Mouse (Mus musculus): ENCODE measurements around the gene Fads1. TPM values are rescaled to one million over a fixed set of nuclear protein-coding genes. Genes with fewer than 3 reads are reported as not detected.

The Fads1 gene
- polyA plus RNA-seq, 1 experiment = not detected

DNA sequence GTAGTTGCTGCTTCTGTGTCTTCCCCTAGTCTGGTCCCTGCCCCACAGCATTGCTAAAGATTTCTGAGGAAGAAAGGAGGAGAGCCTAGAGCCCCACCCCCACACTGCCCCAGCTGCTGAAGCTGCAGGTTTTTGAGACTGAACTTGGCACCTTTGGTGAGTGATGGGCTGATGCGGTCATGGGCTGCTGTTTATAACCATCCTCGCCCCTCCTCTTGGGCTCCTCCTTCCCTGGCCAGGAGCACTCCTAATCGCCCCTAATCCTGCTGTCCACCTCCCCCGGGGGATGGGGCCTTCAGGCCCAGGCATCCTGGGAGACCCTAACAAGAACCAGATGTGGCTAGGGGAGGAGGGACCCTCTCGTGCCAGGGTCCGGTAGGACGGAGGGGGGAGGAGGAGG is 48.3 kb downstream of the Fads1 start:
- TF ChIP-seq CTCF (IDR thresholded peaks at IDR 0.05; ENCODE audit: insufficient read depth, low read depth, low read length) (no peak), POLR2A (IDR thresholded peaks at IDR 0.05; ENCODE audit: insufficient read depth, low read depth, low read length) (no peak)
- no peak overlapping the region for H3K27ac ChIP-seq (ENCODE audit: insufficient read depth, low read depth, low read length)
- 26% methylated on average over 7 of the region's 7 CpGs for WGBS

DNA sequence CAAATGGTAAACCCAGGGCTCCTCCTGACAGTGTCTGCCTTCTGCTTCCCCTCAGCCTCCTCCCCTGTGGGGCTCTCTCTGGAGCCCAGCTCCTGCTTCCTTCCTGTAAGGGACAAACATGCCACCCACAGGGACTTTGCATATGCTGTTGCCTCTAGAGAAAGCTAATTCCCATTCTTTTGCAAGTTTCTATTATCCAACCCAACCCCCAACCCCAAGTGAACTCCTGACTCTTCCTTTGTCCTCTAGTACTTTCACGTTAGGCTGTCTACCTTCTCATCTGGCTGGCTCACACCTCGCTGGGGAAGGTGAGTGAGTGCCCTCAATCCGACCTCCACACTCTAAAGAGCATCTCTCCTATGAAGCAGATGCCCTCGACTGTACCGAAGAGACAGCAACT is 49.2 kb downstream of the Fads1 start:
- TF ChIP-seq CTCF (IDR thresholded peaks at IDR 0.05; ENCODE audit: insufficient read depth, low read depth, low read length) (no peak), POLR2A (IDR thresholded peaks at IDR 0.05; ENCODE audit: insufficient read depth, low read depth, low read length) (no peak)
- no peaks in the 10 kb centered on the region for H3K4me1 ChIP-seq (ENCODE audit: control insufficient read depth, insufficient read depth, low read length)
- no peak overlapping the region for H3K4me3 ChIP-seq (ENCODE audit: insufficient read depth, low read depth, low read length)
- 54% methylated on average over 5 of the region's 5 CpGs for WGBS
- H3K27ac ChIP-seq (ENCODE audit: insufficient read depth, low read depth, low read length) = no peak overlapping the region

More for the DNA sequence above, 48.3 kb downstream of the Fads1 start:
- Histone ChIP-seq H3K4me1 (ENCODE audit: control insufficient read depth, insufficient read depth, low read length) (no peaks in the 10 kb centered on the region), H3K4me3 (ENCODE audit: insufficient read depth, low read depth, low read length) (no peak overlapping the region)

GRCm38 (mm10) chr19:10232327-10233017 is 49.8 kb downstream of the Fads1 start:
- WGBS = 54% methylated on average over 9 of the region's 9 CpGs
- H3K27ac ChIP-seq (ENCODE audit: insufficient read depth, low read depth, low read length) = no peak overlapping the region
- H3K4me1 ChIP-seq (ENCODE audit: control insufficient read depth, insufficient read depth, low read length) = no peaks in the 10 kb centered on the region
- no peak for TF ChIP-seq POLR2A (IDR thresholded peaks at IDR 0.05; ENCODE audit: insufficient read depth, low read depth, low read length)
- TF ChIP-seq CTCF (IDR thresholded peaks at IDR 0.05; ENCODE audit: insufficient read depth, low read depth, low read length) = no peak
- H3K4me3 ChIP-seq (ENCODE audit: insufficient read depth, low read depth, low read length) = no peak overlapping the region

DNA sequence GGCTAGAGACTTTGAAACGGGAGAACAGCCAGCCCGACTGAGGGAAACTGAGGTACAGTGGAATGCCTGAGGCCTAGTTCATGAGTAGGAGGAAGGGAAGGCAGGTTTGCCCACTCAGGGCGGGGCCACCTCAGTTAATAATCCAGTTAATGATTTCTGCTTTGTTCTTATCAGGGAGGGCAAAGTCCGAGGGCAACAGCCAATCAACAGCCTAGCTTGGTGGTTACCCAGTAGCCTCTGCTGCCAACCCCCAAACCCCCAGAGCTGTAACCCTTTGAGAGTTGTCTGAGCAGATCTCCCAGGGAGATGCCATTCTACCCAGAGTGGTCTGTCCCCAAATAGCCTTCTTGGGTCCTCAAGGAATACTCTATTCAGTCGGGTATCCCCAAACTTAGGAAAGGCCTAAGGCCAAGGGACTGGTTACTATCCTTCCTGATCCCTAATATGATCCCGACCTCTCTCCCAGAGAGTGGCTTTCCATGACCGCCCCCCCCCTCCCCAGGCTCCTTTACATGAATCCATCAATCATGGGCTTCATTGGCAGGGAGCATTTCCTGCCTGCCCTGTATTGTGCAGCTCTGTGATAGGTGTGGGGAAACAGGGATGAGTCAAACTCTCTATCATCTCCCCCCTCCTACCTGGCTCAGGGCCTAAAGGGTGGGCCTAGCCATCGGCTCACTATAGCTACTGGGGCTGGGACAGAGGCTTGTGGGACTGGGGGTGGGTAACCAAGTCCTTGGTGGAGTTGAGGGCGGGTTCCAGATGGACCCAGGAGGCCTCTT is 53.3 kb downstream of the Fads1 start:
- H3K27ac ChIP-seq (ENCODE audit: insufficient read depth, low read depth, low read length) = no peak overlapping the region
- H3K4me3 ChIP-seq (ENCODE audit: insufficient read depth, low read depth, low read length) = no peak overlapping the region
- WGBS = 86% methylated on average over 9 of the region's 9 CpGs
- no peak for TF ChIP-seq POLR2A (IDR thresholded peaks at IDR 0.05; ENCODE audit: insufficient read depth, low read depth, low read length)
- peaks cover 8% of the 10 kb centered on the region for H3K4me1 ChIP-seq (ENCODE audit: control insufficient read depth, insufficient read depth, low read length)

GRCm38 (mm10) chr19:10238477-10238876 is 55.8 kb downstream of the Fads1 start:
- TF ChIP-seq CTCF (IDR thresholded peaks at IDR 0.05; ENCODE audit: insufficient read depth, low read depth, low read length) = no peak
- no peak for TF ChIP-seq POLR2A (IDR thresholded peaks at IDR 0.05; ENCODE audit: insufficient read depth, low read depth, low read length)
- Histone ChIP-seq H3K4me1 (ENCODE audit: control insufficient read depth, insufficient read depth, low read length) (peaks cover 8% of the 10 kb centered on the region), H3K4me3 (ENCODE audit: insufficient read depth, low read depth, low read length) (no peak overlapping the region), H3K27ac (ENCODE audit: insufficient read depth, low read depth, low read length) (no peak overlapping the region)
- 71% methylated on average over 3 of the region's 3 CpGs for WGBS

DNA sequence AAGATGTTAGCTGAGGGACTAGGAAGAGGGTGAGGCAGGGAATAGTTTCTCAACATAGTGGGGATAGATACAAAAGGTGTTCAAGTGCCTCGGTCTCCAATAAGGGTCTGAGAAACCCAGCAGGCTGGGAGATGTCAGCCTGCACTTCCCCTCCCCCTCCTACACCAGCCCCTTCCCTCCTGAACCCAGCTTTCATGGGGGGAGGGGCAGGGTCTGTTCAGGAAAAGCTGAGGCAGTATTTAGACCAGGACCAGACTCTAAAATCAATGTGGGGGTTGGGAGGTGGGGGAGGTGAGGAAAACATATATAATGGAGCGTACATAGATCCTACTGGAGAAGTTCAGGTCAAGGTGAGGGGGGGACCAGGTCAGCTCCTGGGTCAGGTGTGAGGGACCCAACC is 56.7 kb downstream of the Fads1 start:
- Histone ChIP-seq H3K4me3 (ENCODE audit: insufficient read depth, low read depth, low read length) (no peak overlapping the region), H3K27ac (ENCODE audit: insufficient read depth, low read depth, low read length) (no peak overlapping the region), H3K4me1 (ENCODE audit: control insufficient read depth, insufficient read depth, low read length) (peaks cover 8% of the 10 kb centered on the region)
- WGBS = 55% methylated on average over 2 of the region's 2 CpGs
- TF ChIP-seq CTCF (IDR thresholded peaks at IDR 0.05; ENCODE audit: insufficient read depth, low read depth, low read length) (no peak), POLR2A (IDR thresholded peaks at IDR 0.05; ENCODE audit: insufficient read depth, low read depth, low read length) (no peak)

DNA sequence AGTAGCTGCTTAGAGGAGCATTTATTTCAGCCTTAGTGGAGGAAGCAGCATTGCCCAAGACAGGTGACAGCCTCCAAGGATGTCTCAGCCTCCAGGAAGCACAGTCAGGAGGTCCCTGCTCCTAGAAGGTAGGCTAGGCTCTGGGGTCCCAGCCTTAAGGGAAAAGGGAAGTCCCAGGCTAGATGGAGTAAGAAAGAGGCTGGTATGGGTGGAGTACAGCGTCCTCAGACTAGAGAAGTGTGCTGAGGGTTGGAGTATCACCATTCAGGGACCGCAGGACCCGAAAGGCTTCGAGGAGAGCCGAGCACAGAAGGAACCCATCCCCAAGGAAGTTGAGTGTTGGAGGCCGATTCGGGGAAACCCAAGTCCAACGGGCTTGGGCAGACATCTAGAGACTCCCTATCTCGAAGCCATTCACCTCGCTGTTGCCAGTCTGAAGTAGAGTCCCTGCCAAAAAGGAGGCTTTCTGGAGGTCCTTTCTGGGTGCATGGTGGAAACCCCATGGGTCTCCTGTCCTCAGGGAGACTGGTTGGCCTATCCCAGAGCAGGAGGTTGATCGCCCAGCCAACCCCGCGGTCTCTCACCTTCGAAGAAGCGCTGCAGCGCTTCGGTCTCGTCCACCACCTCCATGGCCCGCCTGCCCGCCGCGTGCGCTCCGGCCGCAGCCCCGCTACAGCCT is 57.4 kb downstream of the Fads1 start:
- 3% methylated on average over 26 of the region's 26 CpGs for WGBS
- peaks cover 8% of the 10 kb centered on the region for H3K4me1 ChIP-seq (ENCODE audit: control insufficient read depth, insufficient read depth, low read length)
- H3K27ac ChIP-seq (ENCODE audit: insufficient read depth, low read depth, low read length) = no peak overlapping the region
- TF ChIP-seq POLR2A (IDR thresholded peaks at IDR 0.05; ENCODE audit: insufficient read depth, low read depth, low read length) (no peak), CTCF (IDR thresholded peaks at IDR 0.05; ENCODE audit: insufficient read depth, low read depth, low read length) (no peak)
- peak overlapping the region; percentile 63 for H3K4me3 ChIP-seq (ENCODE audit: insufficient read depth, low read depth, low read length)

DNA sequence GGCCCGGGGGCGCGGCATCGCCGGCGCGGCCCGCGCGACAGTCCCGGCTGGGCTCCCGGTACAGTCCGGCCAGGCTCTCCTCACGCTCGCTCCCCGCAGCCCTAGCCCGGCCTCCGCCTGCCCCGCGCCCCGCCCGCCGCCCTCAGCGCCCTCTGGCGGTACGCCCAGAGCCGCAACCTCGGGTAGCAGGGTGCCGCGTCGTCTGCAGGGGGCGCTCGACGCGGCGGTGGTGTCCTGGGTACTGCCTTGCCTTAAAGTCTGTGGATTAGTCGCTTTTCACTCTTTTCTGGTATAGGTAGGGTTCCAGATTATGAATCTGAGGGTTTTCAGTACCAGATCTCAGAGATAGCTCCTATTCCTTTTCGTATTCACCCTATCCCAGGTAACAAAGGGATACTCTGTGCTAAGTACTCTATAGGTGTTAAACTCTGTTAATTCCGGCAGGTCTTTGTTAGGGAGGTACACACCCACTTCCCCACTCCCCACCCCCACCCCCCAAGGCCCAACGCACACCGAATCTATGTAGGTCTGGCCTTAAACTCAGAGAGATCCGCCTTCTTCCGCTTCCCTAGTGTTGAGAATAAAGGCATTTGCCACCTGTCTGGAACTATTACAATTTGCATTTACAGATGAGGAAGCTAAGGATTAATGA is 58.1 kb downstream of the Fads1 start, which contains the start of gene Myrf:
Myrf (minus strand) TSS at position 95 of the 652 bp plus-strand sequence.
- Histone ChIP-seq H3K4me3 (ENCODE audit: insufficient read depth, low read depth, low read length) (peak within 1 kb of the TSS; percentile 63), H3K4me1 (ENCODE audit: control insufficient read depth, insufficient read depth, low read length) (peaks cover 8% of the 10 kb centered on the region), H3K27ac (ENCODE audit: insufficient read depth, low read depth, low read length) (no peak within 1 kb of the TSS)
- TF ChIP-seq CTCF (IDR thresholded peaks at IDR 0.05; ENCODE audit: insufficient read depth, low read depth, low read length) (peak; percentile 99), POLR2A (IDR thresholded peaks at IDR 0.05; ENCODE audit: insufficient read depth, low read depth, low read length) (no peak)
- WGBS = 7% methylated on average over 43 of the region's 43 CpGs
